Mouse (Mus musculus) liver, embryonic 13.5 days (tissue): ENCODE measurements around the gene Gm28551. TPM values are rescaled to one million over a fixed set of nuclear protein-coding genes. Genes with fewer than 3 reads are reported as not detected.

Experiments used
- ATAC-seq: fragments of 200-750 bp; cut with Nextera tagmentation; 2 replicates; pipeline ENCODE4 v1.8.0; 2017; ENCODE audit warnings: low read depth, mild to moderate bottlenecking, moderate number of reproducible peaks, moderate library complexity
- DNase-seq: peaks from one replicate; pipeline ENCODE4 v3.0.0; 2022
- H3K27ac ChIP-seq: fragments of 300-500 bp; sonication (generic); 2 replicates; pipeline ENCODE4 v1.5.1; 2015; ENCODE audit warnings: moderate library complexity, mild to moderate bottlenecking, inconsistent platforms
- H3K27me3 ChIP-seq: fragments of 300-500 bp; sonication (generic); 2 replicates; pipeline ENCODE4 v1.6.1; 2015; ENCODE audit warnings: mild to moderate bottlenecking, inconsistent platforms
- H3K36me3 ChIP-seq: fragments of 300-500 bp; sonication (generic); 2 replicates; pipeline ENCODE4 v1.6.1; 2015; ENCODE audit warnings: mild to moderate bottlenecking, inconsistent platforms
- H3K4me1 ChIP-seq: fragments of 300-500 bp; sonication (generic); replicated peaks from 2 replicates; pipeline ENCODE4 v1.6.1; 2015; ENCODE audit warnings: inconsistent platforms
- H3K4me2 ChIP-seq: fragments of 300-500 bp; sonication (generic); 2 replicates; pipeline ENCODE4 v1.6.1; 2015; ENCODE audit warnings: inconsistent platforms, mild to moderate bottlenecking, moderate library complexity
- H3K4me3 ChIP-seq: fragments of 300-500 bp; sonication (generic); replicated peaks from 2 replicates; pipeline ENCODE4 v1.5.1; 2015; ENCODE audit warnings: mild to moderate bottlenecking, inconsistent platforms
- H3K9ac ChIP-seq: fragments of 300-500 bp; sonication (generic); 2 replicates; pipeline ENCODE4 v1.6.1; 2015; ENCODE audit warnings: mild to moderate bottlenecking, inconsistent platforms
- H3K9me3 ChIP-seq: fragments of 300-500 bp; sonication (generic); replicated peaks from 2 replicates; pipeline ENCODE4 v1.6.1; 2016; ENCODE audit warnings: inconsistent platforms
- WGBS: fragments of 180-500 bp; shearing (Covaris S2); methylation state at CpG from one replicate; pipeline ENCODE4 v1.1.7; 2015; ENCODE audit not compliant: insufficient replicate concordance; 5-methylcytosine and 5-hydroxymethylcytosine counted together
- polyA plus RNA-seq: library from polyadenylated mRNA; unstranded; fragments of >200 nt; fragmentation: Nextera tagmentation; extraction: Ambion mirVana; gene quantifications from 2 replicates; pipeline ENCODE4 v1.2.1, GENCODE M21; 2015

Gene Gm28551
- polyA plus RNA-seq, 1 experiment from 2014 or later, result 0.15 TPM

GRCm38 (mm10) chr1:53324827-53325494, 27.5 kb downstream of the Gm28551 start:
- WGBS, result 75% methylated on average over 5 of the region's 5 CpGs
- ATAC-seq (no peak), DNase-seq (no peak)
- H3K27ac ChIP-seq, result no peak overlapping the region
- H3K9me3 ChIP-seq, result no peaks in the 10 kb centered on the region
- H3K4me3 ChIP-seq, result no peak overlapping the region
- H3K27me3 ChIP-seq, result no peaks in the 10 kb centered on the region
- no peak overlapping the region for H3K9ac ChIP-seq
- H3K36me3 ChIP-seq, result peaks cover 15% of the 10 kb centered on the region
- no peak overlapping the region for H3K4me2 ChIP-seq
- H3K4me1 ChIP-seq, result peaks cover 17% of the 10 kb centered on the region

- no peak for ATAC-seq
- Histone ChIP-seq H3K36me3 (peaks cover 15% of the 10 kb centered on the region), H3K27me3 (no peaks in the 10 kb centered on the region), H3K4me3 (no peak overlapping the region), H3K4me2 (no peak overlapping the region), H3K4me1 (peaks cover 17% of the 10 kb centered on the region), H3K9me3 (no peaks in the 10 kb centered on the region), H3K27ac (no peak overlapping the region), H3K9ac (no peak overlapping the region)
- no peak for DNase-seq
- WGBS, result 84% methylated on average over 1 of the region's 1 CpGs
These were observed 28.2 kb downstream of the Gm28551 start for GRCm38 (mm10) chr1:53324277-53324676.

GRCm38 (mm10) chr1:53323254-53323653, 29.2 kb downstream of the Gm28551 start:
- ATAC-seq, result no peak
- WGBS, result 84% methylated on average over 5 of the region's 5 CpGs
- peaks cover 19% of the 10 kb centered on the region for H3K36me3 ChIP-seq

GRCm38 (mm10) chr1:53321662-53322344, 30.7 kb downstream of the Gm28551 start:
- H3K9ac ChIP-seq, result no peak overlapping the region
- peaks cover 31% of the 10 kb centered on the region for H3K36me3 ChIP-seq
- no peaks in the 10 kb centered on the region for H3K27me3 ChIP-seq
- WGBS, result 73% methylated on average over 4 of the region's 4 CpGs
- no peaks in the 10 kb centered on the region for H3K9me3 ChIP-seq
- H3K4me2 ChIP-seq, result no peak overlapping the region
- H3K4me1 ChIP-seq, result peaks cover 17% of the 10 kb centered on the region
- ATAC-seq (peak; percentile 65), DNase-seq (no peak)
- no peak overlapping the region for H3K27ac ChIP-seq
- no peak overlapping the region for H3K4me3 ChIP-seq

More at GRCm38 (mm10) chr1:53323254-53323653, 29.2 kb downstream of the Gm28551 start:
- Histone ChIP-seq H3K4me3 (no peak overlapping the region), H3K27me3 (no peaks in the 10 kb centered on the region), H3K27ac (no peak overlapping the region), H3K9me3 (no peaks in the 10 kb centered on the region), H3K4me2 (no peak overlapping the region), H3K4me1 (peaks cover 17% of the 10 kb centered on the region), H3K9ac (no peak overlapping the region)
- DNase-seq, result no peak

DNA sequence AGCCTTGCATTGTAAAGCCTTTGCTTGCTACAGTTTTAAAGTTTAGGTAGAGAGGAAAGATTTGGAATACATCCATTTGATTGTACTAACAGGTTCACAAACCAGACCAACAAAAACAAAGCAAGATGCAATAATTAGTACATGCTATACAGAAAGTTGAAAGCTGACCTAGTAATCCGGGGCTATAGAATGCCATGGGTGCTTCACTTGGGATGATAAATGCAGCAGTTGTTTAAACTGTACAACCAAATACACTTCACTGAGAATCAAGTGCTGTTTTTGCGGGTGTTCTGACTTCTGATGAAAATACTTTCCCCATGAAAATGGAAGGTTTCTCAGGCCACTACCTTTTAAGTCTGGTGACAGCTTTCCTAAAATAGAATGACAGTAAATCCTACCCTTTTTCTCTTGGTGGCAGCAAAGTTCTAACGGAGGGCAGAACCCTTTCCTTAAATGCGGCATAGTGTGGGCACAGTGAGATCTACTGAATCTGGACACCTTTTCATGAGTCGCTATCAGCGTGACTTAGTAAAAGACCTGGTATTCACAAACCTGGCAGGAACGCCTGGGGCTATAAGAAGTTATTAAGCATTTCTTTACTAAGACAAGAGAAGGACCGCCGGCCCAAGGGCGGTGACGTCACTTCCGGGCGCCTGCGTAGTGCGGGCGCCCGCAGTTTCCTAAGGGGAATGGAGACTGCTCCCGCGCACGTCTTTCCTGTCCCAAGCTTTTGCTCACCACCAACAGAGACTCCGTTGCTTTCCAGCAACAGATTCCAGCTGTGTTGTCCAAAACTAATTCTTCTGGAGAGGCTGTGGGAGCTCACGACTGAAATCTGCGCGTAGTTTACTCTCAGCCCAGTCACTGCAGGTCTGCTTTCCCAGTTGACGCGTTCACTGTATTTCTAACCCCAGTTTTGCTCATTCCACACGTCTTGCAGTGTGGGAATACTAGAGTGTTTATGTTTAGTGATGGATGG, 39.2 kb downstream of the Gm28551 start, which contains the start of gene Osgepl1:
Gene Osgepl1 (plus strand): TSS at position 636 of the 979 bp plus-strand sequence.
- no peaks in the 10 kb centered on the region for H3K9me3 ChIP-seq
- peaks cover 31% of the 10 kb centered on the region for H3K36me3 ChIP-seq
- DNase-seq (peak; percentile 72), ATAC-seq (peak; percentile 96)
- H3K27me3 ChIP-seq, result no peaks in the 10 kb centered on the region
- peaks cover 15% of the 10 kb centered on the region for H3K4me1 ChIP-seq
- peak within 1 kb of the TSS; percentile 81 for H3K9ac ChIP-seq
- H3K4me2 ChIP-seq, result peak within 1 kb of the TSS; percentile 61
- peak within 1 kb of the TSS; percentile 81 for H3K27ac ChIP-seq
- peak within 1 kb of the TSS; percentile 70 for H3K4me3 ChIP-seq
- WGBS, result 2% methylated on average over 27 of the region's 27 CpGs

DNA sequence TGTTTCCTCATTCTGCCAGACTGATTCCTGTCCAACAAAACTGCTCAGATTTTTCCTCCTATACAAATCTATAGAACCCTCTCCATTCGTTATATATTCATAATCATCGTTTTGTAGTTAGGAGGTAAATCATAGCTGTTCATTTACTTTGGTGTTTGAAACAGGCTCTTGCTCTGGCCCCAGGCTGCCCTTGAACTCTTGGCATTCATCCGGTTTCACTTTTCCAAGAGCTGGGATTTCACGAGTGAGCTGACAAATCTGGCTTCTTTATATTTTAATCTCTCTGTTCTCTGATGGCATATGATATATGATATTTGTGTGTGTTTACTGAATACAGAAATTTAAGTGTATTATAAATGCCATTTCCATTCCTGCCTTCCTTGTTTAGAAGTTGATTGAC, 52.0 kb downstream of the Gm28551 start:
- DNase-seq (no peak), ATAC-seq (no peak)
- Histone ChIP-seq H3K9me3 (no peaks in the 10 kb centered on the region), H3K4me1 (peaks cover 27% of the 10 kb centered on the region), H3K4me2 (no peak overlapping the region), H3K36me3 (peaks cover 17% of the 10 kb centered on the region), H3K27me3 (no peaks in the 10 kb centered on the region), H3K4me3 (no peak overlapping the region), H3K27ac (no peak overlapping the region), H3K9ac (no peak overlapping the region)
- WGBS, result 74% methylated on average over 4 of the region's 4 CpGs

DNA sequence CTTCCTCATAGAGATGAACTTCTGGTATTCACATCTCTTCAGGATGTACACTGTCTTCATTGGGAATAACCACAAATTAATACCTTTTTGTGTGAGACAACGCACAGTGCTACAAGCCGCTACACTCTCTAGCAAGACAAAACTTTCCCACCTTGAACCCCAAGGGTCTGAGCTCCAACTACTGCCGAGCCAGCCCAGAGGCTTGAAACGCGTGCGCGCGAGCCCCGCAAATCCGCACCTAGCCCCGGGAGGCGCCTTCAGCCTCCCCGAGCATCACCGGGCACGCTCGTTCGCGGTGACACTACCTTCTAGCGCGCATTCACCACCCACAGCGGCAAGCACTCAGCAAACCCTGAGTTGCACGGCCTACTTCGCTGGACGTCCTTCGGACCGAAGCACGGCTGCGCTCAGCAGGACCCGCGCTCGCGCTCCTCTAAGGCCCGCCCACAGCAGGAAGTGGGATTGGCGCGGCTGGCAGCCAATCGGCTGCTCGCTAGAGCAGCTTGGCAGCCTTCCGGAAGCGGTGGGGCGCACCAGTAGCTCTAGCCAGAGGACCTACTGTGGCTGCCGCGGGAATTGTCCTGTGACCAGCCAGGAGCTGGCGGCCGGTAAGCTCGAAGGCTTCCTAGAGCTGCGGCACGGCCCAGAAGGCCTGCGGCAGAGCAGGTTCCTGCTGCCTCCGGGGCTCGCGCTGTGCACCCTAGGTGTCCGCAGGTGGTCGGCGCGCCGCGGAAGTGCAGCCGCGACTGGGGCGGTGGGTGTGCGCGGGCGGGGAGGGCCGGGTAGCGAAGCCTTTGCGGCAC, 55.7 kb downstream of the Gm28551 start, which contains the start of the genes Pms1, Ormdl1 and Gm28778:
Gene Pms1 (minus strand): TSS at position 438 of the 803 bp plus-strand sequence.
Gene Ormdl1 (plus strand): TSS at position 515 of the 803 bp plus-strand sequence.
Gene Gm28778 (plus strand): TSS at position 531 of the 803 bp plus-strand sequence.
- DNase-seq (peak; percentile 93), ATAC-seq (peak; percentile 99)
- H3K9me3 ChIP-seq, result no peaks in the 10 kb centered on the region
- peak within 1 kb of the TSS; percentile 84 for H3K4me2 ChIP-seq
- H3K4me3 ChIP-seq, result peak within 1 kb of the TSS; percentile 85
- peaks cover 31% of the 10 kb centered on the region for H3K4me1 ChIP-seq
- under 1% methylated on average over 66 of the region's 66 CpGs for WGBS
- H3K27ac ChIP-seq, result peak within 1 kb of the TSS; percentile 91
- peaks cover 16% of the 10 kb centered on the region for H3K36me3 ChIP-seq
- H3K27me3 ChIP-seq, result no peaks in the 10 kb centered on the region
- peak within 1 kb of the TSS; percentile 88 for H3K9ac ChIP-seq

- Histone ChIP-seq H3K27ac (no peak overlapping the region), H3K27me3 (no peaks in the 10 kb centered on the region), H3K4me2 (no peak overlapping the region), H3K4me1 (peaks cover 10% of the 10 kb centered on the region), H3K4me3 (no peak overlapping the region), H3K9ac (no peak overlapping the region), H3K9me3 (no peaks in the 10 kb centered on the region), H3K36me3 (peaks cover 14% of the 10 kb centered on the region)
- no peak for ATAC-seq
- DNase-seq, result no peak
- 71% methylated on average over 3 of the region's 3 CpGs for WGBS
These were observed 61.3 kb downstream of the Gm28551 start for GRCm38 (mm10) chr1:53291197-53291596.
